Mouse (Mus musculus) gastrocnemius, postnatal 36 days (tissue): ENCODE data around the gene Fcho1. TPM values are rescaled to one million over a fixed set of nuclear protein-coding genes. Genes with fewer than 3 reads are reported as not detected.
"Not testable (repeated sequence)": the region's sequence is repeated elsewhere in the genome, so short reads cannot be mapped to it uniquely, and the experiment has no call there.

ENCODE experiments used
- DNase-seq, 2 experiments: peaks; one replicate each; pipeline ENCODE4 v3.0.0; 2022
- intact Hi-C: fragments of 180-260 bp; cut with DNase I; formaldehyde crosslinking; loops from one replicate; pipeline ENCODE4 v1.15.1; 2025
- total RNA-seq, 2 experiments: library from RNA; stranded (reverse); gene quantifications; 2 replicates each; pipeline ENCODE4 v1.2.3; 2021

The Fcho1 gene
- total RNA-seq, 2 experiments from 2014 or later: 1.4 TPM; not detected in 1

- no peak for DNase-seq
- intact Hi-C loops: no loop called here
Measured at GRCm38 (mm10) chr8:71719218-71719617, 6.3 kb downstream of the Fcho1 start.

GRCm38 (mm10) chr8:71718252-71718651 is 7.3 kb downstream of the Fcho1 start:
- intact Hi-C loops: no loop called here
- no peak for DNase-seq

- intact Hi-C loops: no loop called here
Measured at GRCm38 (mm10) chr8:71717096-71717495, 8.4 kb downstream of the Fcho1 start.

GRCm38 (mm10) chr8:71716561-71717053 is 8.9 kb downstream of the Fcho1 start:
- intact Hi-C loops: no loop called here
- DNase-seq: no peak

More at GRCm38 (mm10) chr8:71717096-71717495, 8.4 kb downstream of the Fcho1 start:
- no peak for DNase-seq

GRCm38 (mm10) chr8:71715531-71715930 is 10.0 kb downstream of the Fcho1 start:
- DNase-seq: no peak
- intact Hi-C loops: no loop called here

- no peak for DNase-seq
- intact Hi-C loops: no loop called here
Measured at GRCm38 (mm10) chr8:71711574-71711973, 13.9 kb downstream of the Fcho1 start.

GRCm38 (mm10) chr8:71709800-71710446 is 15.6 kb downstream of the Fcho1 start:
- peak; percentile 45 to 50 for DNase-seq

GRCm38 (mm10) chr8:71709134-71709799 is 16.2 kb downstream of the Fcho1 start:
- no peak for DNase-seq
- intact Hi-C loops: no loop called here

More at GRCm38 (mm10) chr8:71709800-71710446, 15.6 kb downstream of the Fcho1 start:
- intact Hi-C loops: no loop called here

GRCm38 (mm10) chr8:71707874-71708273 is 17.6 kb downstream of the Fcho1 start:
- intact Hi-C loops: no loop called here
- DNase-seq: no peak

- DNase-seq: not testable (repeated sequence)
- intact Hi-C loops: loop anchor here (5.0 kb wide), 1 partner anchor 419 kb away; no protein-coding TSS in a partner anchor
Measured at GRCm38 (mm10) chr8:71703400-71703799, 22.1 kb downstream of the Fcho1 start.

GRCm38 (mm10) chr8:71702923-71703322 is 22.6 kb downstream of the Fcho1 start:
- intact Hi-C loops: loop anchor here (5.0 kb wide), 1 partner anchor 419 kb away; no protein-coding TSS in a partner anchor
- no peak for DNase-seq

GRCm38 (mm10) chr8:71702087-71702432 is 23.5 kb downstream of the Fcho1 start:
- no peak for DNase-seq
- intact Hi-C loops: loop anchor here (5.0 kb wide), 1 partner anchor 420 kb away; no protein-coding TSS in a partner anchor

- DNase-seq: no peak
- intact Hi-C loops: loop anchor here (5.0 kb wide), 1 partner anchor 421 kb away; no protein-coding TSS in a partner anchor
Measured at GRCm38 (mm10) chr8:71701414-71702086, 24.0 kb downstream of the Fcho1 start, which contains the start of gene B3gnt3. Gene B3gnt3 (minus strand): TSS chr8:71701789.

GRCm38 (mm10) chr8:71700493-71701269 is 24.8 kb downstream of the Fcho1 start:
- DNase-seq: peak in 1 of 2 experiments; percentile 39
- intact Hi-C loops: loop anchor here (5.0 kb wide), 1 partner anchor 422 kb away; no protein-coding TSS in a partner anchor

- intact Hi-C loops, DNase-seq: not testable (repeated sequence)
Measured at GRCm38 (mm10) chr8:71695456-71695855, 30.1 kb downstream of the Fcho1 start.

- no peak for DNase-seq
- intact Hi-C loops: no loop called here
Measured at GRCm38 (mm10) chr8:71693166-71694041, 32.1 kb downstream of the Fcho1 start.

- intact Hi-C loops: no loop called here
- no peak for DNase-seq
Measured at GRCm38 (mm10) chr8:71692509-71692908, 33.0 kb downstream of the Fcho1 start.

- no peak for DNase-seq
- intact Hi-C loops: no loop called here
Measured at GRCm38 (mm10) chr8:71689028-71689427, 36.5 kb downstream of the Fcho1 start, which contains the start of gene Insl3. Gene Insl3 (plus strand): TSS chr8:71689214.

GRCm38 (mm10) chr8:71687616-71688015 is 37.9 kb downstream of the Fcho1 start:
- intact Hi-C loops: no loop called here
- DNase-seq: peak in 1 of 2 experiments; percentile 2
